Mouse (Mus musculus) left cerebral cortex, adult 2 months (tissue): Measurements from ENCODE around the gene Cenpa. TPM values are rescaled to one million over a fixed set of nuclear protein-coding genes. Genes with fewer than 3 reads are reported as not detected.

Experiments used
- DNase-seq, 2 experiments: peaks; one replicate each; pipeline ENCODE4 v3.0.0; 2021 to 2022; ENCODE audit warnings: low spot score in 2 of 2, mixed read lengths in 1 of 2; ENCODE audit errors: extremely low spot score in 1 of 2
- H3K27ac ChIP-seq: fragments of 200-600 bp; 2 replicates; pipeline ENCODE4 v1.8.1; 2022
- H3K4me3 ChIP-seq: fragments of 200-600 bp; 2 replicates; pipeline ENCODE4 v1.8.1; 2022
- CTCF ChIP-seq: fragments of 200-600 bp; IDR thresholded peaks from 2 replicates; pipeline ENCODE4 v1.8.1; 2022; ENCODE audit warnings: antibody characterized with exemption, mild to moderate bottlenecking, moderate library complexity
- intact Hi-C: fragments of 180-260 bp; cut with DNase I; formaldehyde crosslinking; loops from one replicate; pipeline ENCODE4 v1.15.1; 2025
- total RNA-seq, 2 experiments: library from RNA; stranded (reverse); gene quantifications; 2 replicates each; pipeline ENCODE4 v1.2.3; 2021

Cenpa gene
- total RNA-seq, 2 experiments from 2014 or later: 5.5 to 6.2 TPM

GRCm38 (mm10) chr5:30624908-30625307, 41.7 kb upstream of the Cenpa start:
- no peak for DNase-seq
- Histone ChIP-seq H3K27ac (no peak overlapping the region), H3K4me3 (no peak overlapping the region)
- TF ChIP-seq CTCF: no peak
- intact Hi-C loops: no loop called here

GRCm38 (mm10) chr5:30625379-30625778, 41.2 kb upstream of the Cenpa start:
- TF ChIP-seq CTCF: no peak
- no peak for DNase-seq
- H3K27ac ChIP-seq: no peak overlapping the region
- no peak overlapping the region for H3K4me3 ChIP-seq
- intact Hi-C loops: no loop called here

- H3K27ac ChIP-seq: no peak overlapping the region
- H3K4me3 ChIP-seq: no peak overlapping the region
- DNase-seq: no peak
- intact Hi-C loops: no loop called here
- TF ChIP-seq CTCF: no peak
Observed at GRCm38 (mm10) chr5:30626331-30627105, 40.1 kb upstream of the Cenpa start.

GRCm38 (mm10) chr5:30628511-30628910, 38.1 kb upstream of the Cenpa start:
- intact Hi-C loops: loop anchor here (2.0 kb wide), 1 partner anchor 40 kb away; the partner anchor contains the start of gene Kcnk3
- no peak overlapping the region for H3K27ac ChIP-seq
- TF ChIP-seq CTCF: no peak
- no peak for DNase-seq
- H3K4me3 ChIP-seq: no peak overlapping the region

- intact Hi-C loops: loop anchor here (10.0 kb wide), 1 partner anchor 236 kb away; no protein-coding TSS in a partner anchor
- TF ChIP-seq CTCF: no peak
- peak overlapping the region; percentile 64 for H3K27ac ChIP-seq
- DNase-seq: peak in 1 of 2 experiments; percentile 46
- no peak overlapping the region for H3K4me3 ChIP-seq
Observed at GRCm38 (mm10) chr5:30630401-30630800, 36.2 kb upstream of the Cenpa start.

- no peak for TF ChIP-seq CTCF
- Histone ChIP-seq H3K4me3 (no peak overlapping the region), H3K27ac (no peak overlapping the region)
- intact Hi-C loops: loop anchor here (10.0 kb wide), 1 partner anchor 237 kb away; no protein-coding TSS in a partner anchor
- DNase-seq: no peak
Observed at GRCm38 (mm10) chr5:30632134-30632533, 34.4 kb upstream of the Cenpa start.

- no peak overlapping the region for H3K27ac ChIP-seq
- intact Hi-C loops: loop anchor here (10.0 kb wide), 1 partner anchor 242 kb away; no protein-coding TSS in a partner anchor
- TF ChIP-seq CTCF: no peak
- no peak overlapping the region for H3K4me3 ChIP-seq
- DNase-seq: no peak
Observed at GRCm38 (mm10) chr5:30636994-30637393, 29.6 kb upstream of the Cenpa start.

- H3K4me3 ChIP-seq: no peak overlapping the region
- intact Hi-C loops: loop anchor here (1.0 to 10.0 kb wide), 3 partner anchors 122 to 243 kb away; no protein-coding TSS in a partner anchor
- peak; percentile 78 to 80 for DNase-seq
- no peak overlapping the region for H3K27ac ChIP-seq
- peak; percentile 91 for TF ChIP-seq CTCF
Observed at GRCm38 (mm10) chr5:30638041-30638440, 28.5 kb upstream of the Cenpa start.

- Histone ChIP-seq H3K27ac (peak overlapping the region; percentile 82), H3K4me3 (no peak overlapping the region)
- intact Hi-C loops: loop anchor here (5.0 kb wide), 1 partner anchor 426 kb away; no protein-coding TSS in a partner anchor
- no peak for TF ChIP-seq CTCF
- peak; percentile 39 to 45 for DNase-seq
Observed at GRCm38 (mm10) chr5:30643477-30644179, 22.9 kb upstream of the Cenpa start.

GRCm38 (mm10) chr5:30646036-30646435, 20.5 kb upstream of the Cenpa start:
- Histone ChIP-seq H3K4me3 (no peak overlapping the region), H3K27ac (no peak overlapping the region)
- DNase-seq: no peak
- TF ChIP-seq CTCF: no peak
- intact Hi-C loops: no loop called here

- H3K27ac ChIP-seq: peak overlapping the region; percentile 93
- TF ChIP-seq CTCF: no peak
- no peak for DNase-seq
- H3K4me3 ChIP-seq: peak overlapping the region; percentile 86
- intact Hi-C loops: loop anchor here (1.0 kb wide), 1 partner anchor 19 kb away; the partner anchor contains the start of gene Cenpa
Observed at GRCm38 (mm10) chr5:30647396-30647795, 19.2 kb upstream of the Cenpa start.
